Mouse (Mus musculus) ES-E14 (cell line): ENCODE data around the gene Pdzd2.

Experiments used
- CHD2 ChIP-seq: IDR thresholded peaks from 2 replicates; pipeline ENCODE4 v1.6.1; 2014; ENCODE audit warnings: mild to moderate bottlenecking, low read depth, low read length, inconsistent platforms
- HCFC1 ChIP-seq: IDR thresholded peaks from 2 replicates; pipeline ENCODE4 v1.6.1; 2012; ENCODE audit warnings: low read length, inconsistent platforms, borderline replicate concordance; ENCODE audit not compliant: insufficient read depth
- MAFK ChIP-seq: IDR thresholded peaks from 2 replicates; pipeline ENCODE4 v1.6.1; 2014; ENCODE audit warnings: mild to moderate bottlenecking, low read depth, low read length, inconsistent platforms; ENCODE audit not compliant: insufficient read depth
- ZC3H11A ChIP-seq: IDR thresholded peaks from 2 replicates; pipeline ENCODE4 v1.6.1; 2012; ENCODE audit warnings: low read depth, mild to moderate bottlenecking, inconsistent platforms, low read length, borderline replicate concordance
- ZNF384 ChIP-seq: IDR thresholded peaks from 2 replicates; pipeline ENCODE4 v1.6.1; 2012; ENCODE audit warnings: low read depth, low read length, inconsistent platforms

- TF ChIP-seq HCFC1 (no peak), ZNF384 (no peak), ZC3H11A (no peak), MAFK (no peak), CHD2 (no peak)
Observed at GRCm38 (mm10) chr15:12639181-12639580, 100.5 kb downstream of the Pdzd2 start.
